Mouse (Mus musculus) megakaryocyte progenitor cell, adult 5-6 weeks (primary cell): ENCODE results near the gene Kcnd2. TPM values are rescaled to one million over a fixed set of nuclear protein-coding genes. Genes with fewer than 3 reads are reported as not detected.

Experiments used
- ATAC-seq: replicated peaks from 2 replicates; pipeline ENCODE4 v1.8.0; 2016; ENCODE audit warnings: mild to moderate bottlenecking, moderate TSS enrichment, inconsistent platforms; ENCODE audit not compliant: poor library complexity
- total RNA-seq, 2 experiments: library from RNA; stranded (forward) in 1 of 2; stranded (reverse) in 1 of 2; fragments of 157-497, 149-512 nt in 1 of 2; fragments of 200-1000 nt in 1 of 2; gene quantifications; 2 replicates each; pipeline versions ENCODE4 v1.2.3 to v1.2.4; 2015 to 2017

Kcnd2 gene
- total RNA-seq, 2 experiments from 2014 or later = not detected

DNA sequence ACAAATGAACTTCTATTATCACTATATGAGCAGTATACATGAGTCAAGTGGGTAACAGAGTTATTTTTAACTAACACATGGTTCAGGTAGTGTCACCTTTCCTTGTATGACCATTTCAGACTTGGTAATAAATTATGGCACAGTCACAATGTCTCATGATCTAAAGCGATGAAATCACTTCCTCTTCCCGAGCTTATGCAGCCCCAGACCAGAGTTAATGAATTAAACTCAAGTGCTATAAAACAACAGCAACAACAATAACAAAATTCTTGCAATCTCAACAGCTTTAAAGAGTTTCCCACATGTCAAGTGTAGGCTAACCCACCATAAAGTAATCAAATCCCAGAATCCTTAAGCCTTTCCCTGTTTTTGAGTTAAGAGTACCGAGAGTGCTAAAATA is 198.4 kb downstream of the Kcnd2 start:
- ATAC-seq = no peak

DNA sequence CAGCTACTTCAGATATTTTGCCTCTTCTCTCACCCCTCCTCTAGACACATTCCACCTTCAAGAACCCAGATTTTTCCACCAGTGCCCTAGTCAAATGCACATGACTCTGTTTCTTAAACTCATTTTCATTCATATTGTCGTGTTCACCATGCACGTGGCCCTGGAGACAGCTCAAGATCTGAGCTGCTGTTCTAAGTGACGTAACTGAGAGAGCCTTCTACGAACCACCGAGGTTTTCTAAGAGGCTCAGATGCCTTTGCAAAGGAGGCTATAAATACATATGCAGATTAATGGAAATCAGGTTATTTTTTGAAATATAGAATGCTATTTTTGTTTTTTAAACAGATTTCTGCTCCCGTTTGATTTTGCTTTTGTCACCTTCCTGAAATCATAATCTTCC is 202.9 kb downstream of the Kcnd2 start:
- ATAC-seq = no peak

DNA sequence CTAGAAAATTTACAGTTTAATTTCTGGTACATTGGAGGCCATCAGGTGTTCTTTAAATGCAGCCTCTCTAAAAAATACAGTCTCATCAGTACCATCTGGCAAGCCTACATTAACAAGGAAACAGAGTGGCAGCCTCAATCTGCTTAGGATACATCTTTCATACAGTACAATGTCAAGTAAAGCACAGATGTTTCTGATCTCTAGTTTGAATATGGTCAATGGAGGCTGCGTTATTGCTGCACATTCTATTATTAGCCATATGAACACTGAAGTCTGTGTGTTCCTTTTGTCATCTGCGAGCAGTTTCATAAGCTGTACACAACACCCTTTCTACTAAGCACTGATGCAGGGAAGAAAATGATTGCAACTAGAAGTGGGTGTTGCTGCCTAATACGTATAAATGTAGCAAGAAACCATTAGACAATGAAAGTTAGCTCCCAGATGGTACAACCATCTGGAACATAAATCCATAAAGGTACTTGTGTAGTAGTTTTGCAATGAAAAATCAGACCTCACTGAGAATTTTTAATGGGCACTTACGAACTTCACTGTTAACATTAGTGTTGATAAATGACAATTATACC is 209.0 kb downstream of the Kcnd2 start:
- ATAC-seq = no peak

DNA sequence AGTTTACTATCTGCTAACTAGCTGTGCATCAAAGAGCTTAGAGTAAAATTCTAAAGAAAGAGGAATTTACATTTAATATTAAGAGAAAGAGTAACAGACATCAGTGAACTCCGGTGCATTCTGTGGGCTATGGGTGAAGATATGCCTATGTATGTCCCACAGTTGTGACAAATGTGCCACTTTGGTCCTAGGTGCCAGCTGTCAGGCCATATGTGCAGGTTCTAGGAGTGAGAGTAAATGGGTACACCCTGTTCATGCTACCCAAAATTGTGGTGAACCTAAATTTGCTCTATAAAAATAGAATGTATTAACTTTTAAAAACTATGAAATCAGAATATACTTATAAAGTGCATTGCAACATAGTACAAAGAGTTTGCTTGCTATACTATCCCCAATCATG is 215.8 kb downstream of the Kcnd2 start:
- no peak for ATAC-seq

DNA sequence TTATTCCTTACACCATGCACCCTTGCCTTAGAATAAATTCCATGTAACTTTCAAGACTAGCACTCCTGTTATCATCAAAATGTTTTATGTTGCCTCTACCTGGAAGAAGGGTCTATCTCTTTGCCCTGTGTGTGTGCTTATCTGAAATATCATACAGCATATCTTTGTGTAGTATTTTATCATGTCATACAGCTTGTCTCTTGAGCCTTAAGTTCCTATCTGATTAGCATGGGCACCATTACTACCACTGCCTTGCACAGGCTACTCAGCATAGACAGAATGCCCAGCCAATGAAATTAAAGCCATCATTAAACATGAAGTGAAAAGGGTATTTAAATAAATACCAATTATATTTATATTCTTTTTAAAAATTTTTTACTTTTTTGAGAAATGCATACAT is 249.4 kb downstream of the Kcnd2 start:
- no peak for ATAC-seq

DNA sequence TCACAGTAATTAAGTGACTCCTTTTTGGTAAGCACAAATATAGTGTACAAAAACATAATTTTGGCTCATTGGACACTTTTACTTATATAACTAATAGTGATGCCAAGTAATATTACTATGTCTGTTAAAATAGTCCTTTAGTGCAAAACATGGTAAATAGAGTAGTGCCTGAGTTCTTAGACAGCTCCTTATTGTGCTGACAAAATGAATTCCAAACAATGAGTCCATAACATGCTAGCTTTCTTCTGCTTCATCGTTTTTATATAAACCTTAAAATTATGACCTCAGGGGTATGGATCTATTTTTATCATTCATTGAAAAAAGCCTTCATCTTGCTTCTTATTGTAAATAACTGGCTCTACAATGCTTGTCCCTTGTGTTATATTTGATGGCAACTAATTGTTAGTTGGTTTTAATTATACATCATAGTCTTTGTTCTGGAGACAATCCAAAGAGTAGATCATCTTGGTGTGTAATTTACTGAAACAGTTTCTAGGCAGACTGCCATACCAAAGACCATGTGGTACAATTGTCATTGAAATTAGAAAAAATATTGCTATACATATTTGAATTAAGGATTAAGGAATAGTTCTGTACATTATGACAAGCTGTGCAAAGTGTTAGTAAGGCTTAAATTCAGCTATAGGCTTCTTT is 256.7 kb downstream of the Kcnd2 start:
- ATAC-seq = no peak

DNA sequence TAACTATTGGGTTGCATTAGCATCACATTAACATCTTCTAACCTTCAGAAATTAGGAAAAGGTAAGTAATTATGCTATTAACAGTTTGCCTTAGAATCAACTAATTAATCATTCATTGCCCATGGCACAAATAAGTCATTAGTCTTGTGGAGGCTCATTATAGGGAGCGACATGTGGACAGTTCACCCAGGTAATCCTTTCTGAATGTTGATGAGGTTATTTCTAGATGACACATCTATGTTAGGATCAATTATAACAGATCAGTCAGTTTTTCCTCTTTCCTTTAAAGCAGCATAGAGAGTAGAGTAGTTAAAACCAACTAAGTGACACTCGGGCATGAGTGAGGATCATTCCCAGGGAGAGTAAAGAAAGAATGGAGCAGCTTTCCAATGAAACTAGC is 267.4 kb downstream of the Kcnd2 start:
- no peak for ATAC-seq

DNA sequence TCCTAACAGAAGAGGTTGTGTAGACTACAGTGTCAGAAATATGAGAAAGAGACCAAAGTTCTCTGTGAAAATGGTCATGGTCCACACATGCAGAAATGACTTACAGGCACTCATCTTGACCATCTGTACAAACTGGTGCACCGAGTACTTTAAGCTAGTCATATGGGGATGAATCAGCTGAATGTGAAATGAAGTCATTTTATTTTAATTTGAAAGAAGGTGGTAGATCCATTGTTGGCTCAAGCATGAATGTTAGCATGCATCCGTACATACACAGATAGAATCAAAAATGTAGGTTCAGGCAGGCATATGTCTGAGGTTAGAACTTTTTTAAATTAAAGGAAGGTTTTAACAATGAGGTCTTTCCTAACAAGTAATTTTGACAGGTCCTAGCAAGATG is 273.2 kb downstream of the Kcnd2 start:
- ATAC-seq = no peak

DNA sequence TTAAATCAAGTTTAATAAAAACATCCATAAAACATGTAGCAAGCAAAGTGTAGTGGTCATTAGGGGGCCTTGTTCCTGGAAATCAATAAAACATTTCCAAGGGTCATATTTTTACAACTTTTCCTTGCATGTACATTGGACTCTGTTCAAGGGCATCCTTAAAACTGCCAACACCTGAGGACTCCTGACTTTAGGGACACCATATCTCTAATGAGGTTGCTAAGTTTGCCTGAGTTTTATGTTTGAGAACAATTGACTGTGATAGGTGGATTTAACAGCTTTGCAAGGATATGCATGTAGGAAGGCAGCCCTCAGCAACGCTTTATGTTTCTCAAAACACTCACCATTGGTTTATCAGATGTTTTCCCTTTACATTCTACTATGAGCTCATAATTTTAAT is 287.6 kb downstream of the Kcnd2 start:
- no peak for ATAC-seq

DNA sequence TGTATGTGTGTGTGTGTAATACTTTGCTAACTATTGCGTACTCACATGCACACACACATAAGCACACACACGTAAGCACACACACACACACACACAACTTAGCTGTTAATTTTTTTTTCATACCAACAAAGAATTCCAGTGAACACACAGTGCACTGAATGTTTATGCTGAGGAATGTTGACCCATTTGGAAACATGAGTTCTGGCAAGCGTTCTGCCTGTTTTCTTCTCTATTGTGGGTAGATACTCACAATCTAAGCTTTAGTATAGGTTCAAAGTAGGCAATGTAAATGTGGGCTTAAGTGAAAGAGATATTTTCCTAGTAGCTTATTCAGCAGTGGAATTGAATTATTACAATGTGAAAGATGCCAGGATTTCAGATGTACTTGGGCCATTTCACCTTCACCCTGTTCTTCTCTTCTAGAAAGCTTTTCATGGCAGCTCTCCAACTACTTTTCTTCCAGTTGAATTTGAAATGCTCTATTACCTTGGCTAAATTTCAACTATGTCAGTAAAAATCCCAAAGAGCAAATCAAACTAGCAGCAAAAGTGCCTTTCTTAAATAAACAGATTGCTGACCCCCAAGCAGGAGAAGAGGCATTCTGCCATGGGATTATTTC is 295.4 kb downstream of the Kcnd2 start:
- no peak for ATAC-seq

DNA sequence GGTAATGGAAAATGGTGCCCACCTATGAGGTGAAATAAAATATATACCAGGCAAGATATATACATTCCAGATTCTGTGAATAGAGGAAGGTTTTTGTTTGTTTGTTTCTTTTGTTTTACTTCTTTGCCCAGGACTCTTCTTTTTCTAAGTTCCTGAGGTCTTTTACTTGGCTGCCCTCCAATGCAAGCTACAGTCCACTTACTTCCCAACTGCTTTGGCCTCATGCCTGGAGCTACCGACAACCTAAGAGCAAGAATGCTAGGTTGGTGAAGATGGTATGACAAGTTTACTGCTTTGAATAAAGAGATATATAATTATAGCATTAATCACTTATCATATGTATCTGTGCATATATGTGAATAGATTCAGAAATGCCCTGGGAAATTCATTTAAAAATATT is 305.0 kb downstream of the Kcnd2 start:
- ATAC-seq = no peak

DNA sequence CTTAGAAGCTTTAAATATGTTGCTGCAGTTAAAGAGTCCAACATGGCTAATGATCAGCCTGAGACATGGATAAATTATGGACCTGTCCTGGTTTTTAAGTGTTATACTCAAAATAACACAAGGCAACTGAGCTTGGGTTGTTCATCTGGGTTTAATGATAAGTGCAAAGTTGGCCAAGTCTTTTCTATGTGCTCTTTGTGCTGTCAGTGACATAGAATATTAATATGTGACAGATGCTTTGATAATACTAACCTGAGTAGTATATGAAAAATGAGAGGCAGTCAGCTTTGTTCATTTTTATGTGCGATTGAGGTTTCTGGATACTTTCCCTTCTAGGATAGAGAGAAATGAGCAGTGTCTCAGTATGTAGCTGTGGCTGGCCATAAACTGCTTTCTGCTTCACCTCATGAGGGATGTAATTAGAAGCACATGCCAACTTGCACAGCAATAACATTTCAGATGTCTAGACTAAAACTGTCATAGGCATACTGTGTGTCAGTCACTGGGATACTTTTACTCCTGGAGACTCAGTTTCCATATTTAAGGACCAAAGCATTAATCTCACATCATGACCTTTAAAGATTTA is 312.3 kb downstream of the Kcnd2 start:
- no peak for ATAC-seq

DNA sequence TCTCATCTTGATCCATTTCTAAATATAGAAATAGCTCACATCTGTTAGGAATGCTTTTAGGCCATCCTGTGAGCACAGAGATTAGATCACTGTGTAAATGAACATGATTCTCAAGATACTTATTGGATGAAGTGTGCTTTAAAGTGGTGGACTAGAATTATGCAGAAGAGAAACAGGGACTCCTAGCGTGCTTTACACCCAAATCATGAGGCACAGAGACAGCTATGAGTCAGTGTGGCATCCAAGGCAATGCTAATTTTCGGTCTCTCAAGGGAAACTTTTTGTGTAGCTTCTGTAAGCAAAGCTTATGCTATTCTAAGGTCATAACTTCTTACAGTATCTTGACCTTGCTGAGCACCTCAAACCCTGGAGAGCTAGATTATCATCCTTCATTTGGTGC is 318.7 kb downstream of the Kcnd2 start:
- no peak for ATAC-seq

DNA sequence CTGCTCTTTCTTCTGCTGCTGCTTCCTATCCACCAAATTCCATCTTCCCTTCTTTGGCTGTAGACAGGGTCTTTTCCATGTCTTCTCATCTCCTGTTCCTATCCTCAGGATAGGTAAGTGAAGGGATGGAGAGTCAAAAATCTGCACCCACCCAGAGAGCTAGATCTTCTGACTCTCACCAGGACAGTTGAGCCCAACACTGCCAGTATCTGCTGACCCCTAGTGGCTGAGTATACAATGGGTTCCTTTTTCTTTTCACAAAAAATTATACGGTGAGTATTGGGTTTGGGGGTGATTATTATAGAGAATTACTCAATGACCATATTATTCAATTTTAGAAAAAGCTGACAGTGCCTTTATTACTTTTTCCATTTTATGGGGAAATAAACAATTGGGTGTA is 319.5 kb downstream of the Kcnd2 start:
- 0 out of 2 replicates have a peak, but pooled peaks have one; percentile 29 for ATAC-seq

DNA sequence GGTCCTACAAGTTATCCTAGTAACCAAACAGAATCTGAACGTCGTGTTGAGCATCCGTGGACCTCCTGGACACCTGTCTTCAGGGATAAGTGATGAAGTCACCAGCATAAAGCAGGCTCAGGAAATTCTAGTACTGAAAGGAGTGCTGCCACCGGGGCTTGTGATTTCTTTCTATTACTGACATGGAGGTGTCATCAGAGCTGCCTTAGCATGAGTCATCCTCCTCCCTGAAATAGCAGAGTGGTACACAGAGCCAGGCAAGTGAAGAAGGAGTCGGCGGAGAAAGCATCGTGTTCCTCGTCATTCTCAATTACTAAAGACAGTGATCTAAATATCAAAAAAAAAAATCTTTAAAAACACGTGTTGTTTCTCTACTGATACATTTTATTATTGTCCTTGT is 336.2 kb downstream of the Kcnd2 start:
- no peak for ATAC-seq

DNA sequence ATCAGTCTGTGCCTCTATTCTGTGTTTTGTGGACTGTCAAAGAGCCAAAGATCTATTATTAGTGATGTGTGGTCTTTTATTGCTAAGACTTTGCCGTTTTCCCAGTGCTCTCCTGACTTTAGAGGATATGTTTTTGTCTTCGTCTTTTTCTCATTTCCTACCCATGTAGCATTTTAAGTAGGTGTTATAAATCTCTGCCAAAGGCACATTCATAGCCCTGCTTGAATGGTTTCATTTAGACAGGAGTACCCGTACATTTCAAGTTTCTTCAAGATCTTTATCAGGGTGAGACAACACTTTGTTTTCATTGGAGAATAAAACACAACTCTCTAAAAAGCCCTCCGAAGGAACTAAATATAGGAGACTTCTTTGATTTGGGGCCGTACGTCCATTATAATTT is 355.7 kb downstream of the Kcnd2 start:
- no peak for ATAC-seq

DNA sequence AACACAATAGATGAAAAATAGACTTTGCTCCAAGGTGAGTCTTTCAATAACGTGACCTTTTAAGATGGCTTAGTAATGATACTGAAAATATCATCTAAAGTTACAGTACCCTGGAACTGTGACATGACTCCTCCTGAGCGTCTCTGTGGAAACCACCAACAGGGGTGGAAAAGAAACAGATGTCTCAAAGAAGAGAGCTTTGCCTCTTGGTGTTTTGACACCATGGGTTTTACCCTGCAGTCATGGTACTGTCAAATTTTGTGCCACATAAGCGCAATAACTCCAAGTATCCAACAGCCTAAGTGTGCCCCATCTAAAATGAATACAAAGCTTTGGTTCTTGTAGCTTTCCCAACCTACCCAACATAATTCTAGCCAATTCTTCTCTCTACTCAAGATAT is 374.9 kb downstream of the Kcnd2 start:
- ATAC-seq = no peak

DNA sequence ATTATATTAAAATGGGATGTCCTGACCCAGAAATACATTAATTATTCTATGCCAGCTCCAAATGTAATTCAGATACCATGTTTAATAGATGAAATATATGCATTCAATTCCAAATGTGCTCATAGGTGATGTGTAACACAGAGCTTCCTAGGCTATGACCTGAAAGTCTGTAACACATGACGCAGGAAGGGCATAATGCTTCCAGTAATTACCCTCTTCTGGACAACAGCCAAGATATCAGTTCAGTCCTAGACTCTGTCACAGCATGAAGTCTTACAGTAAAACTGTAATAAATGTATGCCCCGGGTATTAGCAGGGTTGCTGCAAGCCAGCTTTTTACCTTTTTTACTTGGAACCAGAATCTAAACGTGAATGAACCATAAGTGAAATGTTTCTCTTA is 382.1 kb downstream of the Kcnd2 start:
- ATAC-seq = no peak

DNA sequence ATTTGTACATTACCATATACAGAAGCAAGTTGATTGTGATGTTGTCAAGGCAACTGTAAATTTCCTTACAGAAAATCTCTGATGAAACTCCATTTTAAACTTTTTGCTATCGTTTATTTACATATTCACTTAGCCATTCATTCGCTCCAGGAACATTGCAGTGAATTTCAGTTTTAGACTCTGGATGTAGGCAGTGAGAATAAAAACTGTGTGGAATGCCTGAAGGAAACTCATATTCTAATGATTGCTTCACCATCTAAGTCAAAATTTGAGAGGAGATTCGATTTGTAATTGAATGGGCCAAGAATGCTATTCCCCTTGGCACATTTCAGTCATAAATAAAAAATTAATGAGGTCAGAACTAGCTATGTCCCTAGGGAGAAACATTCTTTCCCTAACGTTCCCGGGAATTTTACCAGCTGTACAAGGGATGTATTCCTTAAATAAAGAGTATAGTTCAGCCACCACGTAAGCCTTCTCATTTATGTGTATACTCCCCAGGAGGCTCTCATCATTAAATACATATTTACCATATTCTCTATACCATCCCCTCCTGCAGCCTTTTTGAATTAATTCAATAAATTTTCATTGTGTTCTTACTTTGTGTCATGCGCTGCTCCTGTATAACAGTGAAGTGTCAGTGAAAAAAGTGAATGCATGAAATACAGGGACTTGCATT is 394.2 kb downstream of the Kcnd2 start:
- ATAC-seq = no peak

DNA sequence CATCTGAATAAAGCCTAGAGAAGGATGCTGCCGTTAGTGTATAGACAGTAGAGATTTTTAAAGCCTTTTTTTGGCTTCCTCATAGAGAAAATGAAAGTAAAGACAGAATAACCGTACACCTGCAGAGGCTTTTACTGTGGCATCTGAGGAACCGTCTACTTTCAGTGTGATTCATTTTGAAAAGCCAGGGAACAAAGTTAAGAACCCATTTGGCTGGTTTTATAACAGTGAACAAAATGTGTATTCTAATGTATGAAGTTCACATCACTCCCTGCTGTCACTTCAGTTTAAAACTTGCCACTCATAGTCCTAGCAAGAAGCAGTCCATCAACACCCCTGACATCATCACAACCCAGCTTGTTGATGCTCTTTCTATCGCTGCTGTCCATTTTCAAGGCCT is 414.7 kb downstream of the Kcnd2 start:
- no peak for ATAC-seq

DNA sequence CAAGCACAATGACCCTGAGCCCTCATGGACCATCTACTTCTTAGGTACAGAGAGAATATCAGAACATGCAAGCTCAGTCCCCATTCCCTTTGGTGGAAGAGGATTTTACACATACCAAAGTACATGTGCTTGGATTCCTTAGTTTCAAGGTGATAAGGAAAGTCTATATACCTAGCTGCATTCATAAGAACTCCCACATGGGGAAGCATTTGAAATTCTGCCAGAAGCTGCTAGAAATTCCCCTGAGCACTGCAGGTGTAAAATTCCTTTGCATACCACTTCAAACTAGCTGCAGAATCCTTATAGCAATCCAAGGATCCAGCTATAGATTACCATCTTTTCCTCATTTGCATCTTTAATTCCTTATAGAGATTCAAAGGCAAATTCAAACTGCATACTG is 440.4 kb downstream of the Kcnd2 start:
- ATAC-seq = no peak

DNA sequence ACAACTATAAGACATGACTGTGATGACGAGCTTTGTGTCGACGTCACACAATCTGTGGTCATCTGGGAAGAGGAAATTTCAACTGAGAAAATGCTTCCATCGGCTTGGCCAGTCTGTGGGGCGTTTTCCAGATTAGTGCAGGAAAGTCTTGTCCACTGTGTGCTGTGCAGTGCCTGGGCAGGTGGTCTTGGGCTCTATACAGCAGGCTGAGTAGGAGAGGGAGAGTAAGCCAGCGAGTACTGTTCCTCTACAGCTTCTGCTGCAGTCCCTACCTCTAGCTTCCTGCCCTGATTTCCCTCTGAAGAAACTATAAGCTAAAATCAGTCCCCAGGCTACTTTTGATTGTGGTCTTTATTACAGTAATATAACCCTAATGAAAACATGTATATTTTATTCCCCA is 448.8 kb downstream of the Kcnd2 start:
- ATAC-seq = no peak
